Comparison of ENCODE assay signal across 9 mouse cellular contexts in the genomic region with DNA sequence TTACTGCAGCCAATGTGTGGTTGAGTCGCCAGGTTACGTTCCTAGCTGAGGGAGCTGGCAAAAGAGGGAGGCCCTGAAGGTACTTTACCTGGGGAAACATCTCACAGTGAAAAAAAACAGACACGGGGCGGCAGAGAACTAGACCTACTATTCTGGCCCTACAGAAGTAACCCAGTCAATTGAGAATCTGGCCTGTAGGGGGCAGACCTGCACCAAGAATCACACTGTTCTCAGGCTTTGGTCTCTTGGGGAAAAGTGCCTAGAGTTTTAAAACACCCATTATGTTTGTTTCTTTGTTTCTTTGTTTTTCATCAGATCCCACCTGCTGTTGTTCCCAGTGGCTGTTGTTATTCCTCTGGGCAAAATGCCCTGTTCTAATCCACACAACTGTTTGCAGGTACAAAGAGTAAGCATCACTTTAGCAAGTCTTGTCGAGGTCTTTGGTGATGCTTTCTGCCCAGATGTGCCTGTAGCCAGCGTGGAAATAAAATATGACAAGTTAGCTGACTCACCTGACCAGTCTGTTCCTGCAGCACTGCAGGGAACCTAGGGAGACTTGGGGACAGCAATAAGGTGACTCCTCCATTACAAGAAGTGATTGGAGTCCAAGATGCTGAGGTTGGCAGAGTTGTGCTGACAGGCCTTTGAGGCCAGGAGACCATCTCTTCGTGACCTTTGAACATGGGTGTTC. TPM values are rescaled to one million over a fixed set of nuclear protein-coding genes. Genes with fewer than 3 reads are reported as not detected.
DNase-seq lines count a peak whose midpoint lies in the region; ATAC-seq lines count a peak whose summit lies in the region.
"Had no signal": no experiment of that assay in that cellular context is flagged by ENCODE, and none has a peak within 500 bp of the region (broad histone marks: within the 10 kb centered on the region; RNA-seq: fewer than 3 reads in every experiment).

No protein-coding gene starts in this region.

- no peak overlapping the region for H3K9ac ChIP-seq in heart, embryonic 15.5 days
- H3K9ac ChIP-seq in liver, embryonic 12.5 days: no peak overlapping the region
- no peak overlapping the region for H3K9ac ChIP-seq in neural tube, embryonic 11.5 days (ENCODE audit: low read length)
- H3K9ac ChIP-seq in stomach, embryonic 16.5 days (ENCODE audit: low read length): no peak overlapping the region

- no peaks in the 10 kb centered on the region for H3K9me3 ChIP-seq in heart, embryonic 15.5 days (replicated peaks)
- no peaks in the 10 kb centered on the region for H3K9me3 ChIP-seq in liver, embryonic 12.5 days (replicated peaks)
- H3K9me3 ChIP-seq in neural tube, embryonic 11.5 days (ENCODE audit: control insufficient read depth, low read length): no peaks in the 10 kb centered on the region
- no peaks in the 10 kb centered on the region for H3K9me3 ChIP-seq in stomach, embryonic 16.5 days (replicated peaks; ENCODE audit: control insufficient read depth, low read length)

- peak; percentile 69 for ATAC-seq in erythroblast, adult 5-6 weeks (replicated peaks; ENCODE audit: low FRiP score, poor library complexity, severe bottlenecking)
- peak; percentile 73; the same call in 1 of the 2 replicates for ATAC-seq in heart, embryonic 15.5 days (replicated peaks; ENCODE audit: insufficient number of reproducible peaks, insufficient read depth, low FRiP score, low read depth)
- ATAC-seq in liver, embryonic 12.5 days: peak; percentile 31; the same call in 1 of the 2 replicates
- peak; percentile 91 for ATAC-seq in neural tube, embryonic 11.5 days (ENCODE audit: insufficient read depth, low FRiP score, low TSS enrichment)
- ATAC-seq in stomach, embryonic 16.5 days (ENCODE audit: insufficient read depth, low FRiP score): peak; percentile 73; the same call in 1 of the 2 replicates

- H3K4me2 ChIP-seq in heart, embryonic 15.5 days: no peak overlapping the region
- no peak overlapping the region; the same call in 1 of the 2 replicates for H3K4me2 ChIP-seq in liver, embryonic 12.5 days
- no peak overlapping the region for H3K4me2 ChIP-seq in neural tube, embryonic 11.5 days (ENCODE audit: low read depth)
- no peak overlapping the region for H3K4me2 ChIP-seq in stomach, embryonic 16.5 days (ENCODE audit: low read depth, low read length)

- 30% methylated on average over 7 of the region's 7 CpGs for WGBS in heart, embryonic 15.5 days
- 32% methylated on average over 7 of the region's 7 CpGs for WGBS in liver, embryonic 12.5 days (ENCODE audit: insufficient replicate concordance)
- WGBS in neural tube, embryonic 11.5 days: 28% methylated on average over 7 of the region's 7 CpGs
- WGBS in stomach, embryonic 16.5 days: 28% methylated on average over 7 of the region's 7 CpGs

- DNase-seq in CD4-positive, CD25-positive, alpha-beta regulatory T cell, adult 2 months (ENCODE audit: low read depth, low spot score): peak; percentile 91
- DNase-seq in brain, adult 2 months (ENCODE audit: low read depth, low spot score): peak; percentile 86
- peak; percentile 95 for DNase-seq in kidney, postnatal 10 days
- DNase-seq in neural tube, embryonic 11.5 days (ENCODE audit: low spot score): peak; percentile 84

- no peak overlapping the region for H3K27ac ChIP-seq in heart, embryonic 15.5 days
- H3K27ac ChIP-seq in liver, embryonic 12.5 days: 0 out of 2 replicates have a peak overlapping the region, but pooled peaks have one; percentile 95
- H3K27ac ChIP-seq in neural tube, embryonic 11.5 days (ENCODE audit: low read depth, low read length): no peak overlapping the region
- no peak overlapping the region for H3K27ac ChIP-seq in stomach, embryonic 16.5 days (ENCODE audit: low read length)

- H3K27me3 ChIP-seq in heart, embryonic 15.5 days: 0 out of 2 replicates have a peak, but pooled peaks cover 5% of the 10 kb centered on the region
- no peaks in the 10 kb centered on the region; the same call in 1 of the 2 replicates for H3K27me3 ChIP-seq in liver, embryonic 12.5 days (replicated peaks)
- no peaks in the 10 kb centered on the region for H3K27me3 ChIP-seq in neural tube, embryonic 11.5 days (ENCODE audit: control insufficient read depth, insufficient read depth, low read length)
- no peaks in the 10 kb centered on the region for H3K27me3 ChIP-seq in stomach, embryonic 16.5 days (ENCODE audit: control insufficient read depth, insufficient read depth, low read length)

- H3K4me3 ChIP-seq in heart, embryonic 15.5 days: no peak overlapping the region
- no peak overlapping the region for H3K4me3 ChIP-seq in liver, embryonic 12.5 days
- no peak overlapping the region for H3K4me3 ChIP-seq in neural tube, embryonic 11.5 days (ENCODE audit: low read depth, low read length)
- H3K4me3 ChIP-seq in stomach, embryonic 16.5 days (replicated peaks; ENCODE audit: low read length): no peak overlapping the region
- H3K4me3 ChIP-seq: erythroblast, embryonic 14.5 days had no signal

- no peaks in the 10 kb centered on the region for H3K4me1 ChIP-seq in heart, embryonic 15.5 days (replicated peaks)
- peaks cover 51% of the 10 kb centered on the region for H3K4me1 ChIP-seq in liver, embryonic 12.5 days
- no peaks in the 10 kb centered on the region for H3K4me1 ChIP-seq in neural tube, embryonic 11.5 days (ENCODE audit: control insufficient read depth, insufficient read depth, low read length)
- H3K4me1 ChIP-seq in stomach, embryonic 16.5 days (ENCODE audit: control insufficient read depth, insufficient read depth, low read length): 0 out of 2 replicates have a peak, but pooled peaks cover 5% of the 10 kb centered on the region

- H3K36me3 ChIP-seq in heart, embryonic 15.5 days: no peaks in the 10 kb centered on the region
- H3K36me3 ChIP-seq in liver, embryonic 12.5 days: no peaks in the 10 kb centered on the region
- no peaks in the 10 kb centered on the region for H3K36me3 ChIP-seq in neural tube, embryonic 11.5 days (ENCODE audit: control insufficient read depth, insufficient read depth, low read length)
- H3K36me3 ChIP-seq in stomach, embryonic 16.5 days (ENCODE audit: control insufficient read depth, insufficient read depth, low read length): no peaks in the 10 kb centered on the region

RNA-seq across cellular contexts. Expression of a gene that starts 38.5 kb away (rescaled TPM):
- total RNA-seq in erythroblast, adult 5-6 weeks (2015; ENCODE audit: low replicate concordance): 5.6 and 19.8 TPM in 2 replicates
- 0.56 and 3.4 TPM in 2 replicates for total RNA-seq in erythroblast, adult 5-6 weeks (2017; ENCODE audit: low replicate concordance)
- 20.0 and 24.6 TPM in 2 replicates for polyA plus RNA-seq in heart, embryonic 15.5 days (2015; fragmentation: Nextera tagmentation; extraction: Ambion mirVana)
- polyA plus RNA-seq in liver, embryonic 12.5 days (2016; fragmentation: Nextera tagmentation; extraction: Ambion mirVana): 15.0 and 15.8 TPM in 2 replicates
- polyA plus RNA-seq in neural tube, embryonic 11.5 days (2014; fragmentation: Nextera tagmentation; extraction: Ambion mirVana): 46.5 and 47.9 TPM in 2 replicates
- polyA plus RNA-seq in stomach, embryonic 16.5 days (2015; fragmentation: Nextera tagmentation; extraction: Ambion mirVana): 26.8 and 27.0 TPM in 2 replicates

Comparison
In these comparisons a context has a peak if more than half of its experiments do, and no peak if none do; other contexts are left out.
1. ATAC-seq: peak in every context shown above with its lines; median percentile 91 in neural tube, embryonic 11.5 days; 73 in heart, embryonic 15.5 days; 73 in stomach, embryonic 16.5 days; 69 in erythroblast, adult 5-6 weeks; 31 in liver, embryonic 12.5 days.